Mouse (Mus musculus) small intestine, adult 2 months (tissue): Measurements from ENCODE around the gene Tle3.

Source experiments
- CTCF ChIP-seq: fragments of 200-500 bp; IDR thresholded peaks from 2 replicates; pipeline ENCODE4 v1.5.1; 2012; ENCODE audit warnings: low read depth, mild to moderate bottlenecking, control low read depth, inconsistent platforms, low read length, moderate library complexity, mixed read lengths; ENCODE audit not compliant: insufficient replicate concordance, insufficient read length; ENCODE audit errors: extremely low read depth
- POLR2A ChIP-seq: fragments of 200-500 bp; IDR thresholded peaks from 2 replicates; pipeline ENCODE4 v1.6.1; 2012; ENCODE audit warnings: low read depth, mild to moderate bottlenecking, control low read depth, inconsistent platforms, low read length, moderate library complexity

- TF ChIP-seq CTCF, result no peak
- TF ChIP-seq POLR2A, result no peak
Observed at GRCm38 (mm10) chr9:61461859-61462258, 89.7 kb downstream of the Tle3 start.
